Mouse (Mus musculus): ENCODE measurements around the gene Adamts14.

DNA sequence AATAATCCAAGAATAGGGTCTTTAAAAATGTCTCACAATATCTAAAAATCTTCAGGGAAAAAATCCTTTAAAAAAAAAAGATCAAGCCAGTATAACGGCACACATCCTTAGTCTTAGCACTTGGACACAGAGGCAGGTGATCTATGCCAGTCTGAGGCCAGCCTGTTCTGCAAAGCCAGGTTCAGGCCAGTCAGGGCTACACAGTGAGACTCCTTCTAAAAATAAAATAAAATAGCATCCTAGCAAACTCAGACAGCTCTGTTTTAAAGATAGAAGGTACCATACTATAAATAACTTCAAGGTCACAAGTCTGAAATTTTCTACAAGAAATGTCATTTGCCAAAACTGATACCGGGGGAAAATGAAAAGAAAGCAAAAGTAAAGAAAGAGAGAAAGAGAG lies 16.8 kb upstream of the Adamts14 start:
- no peak for TF ChIP-seq CTCF (IDR thresholded peaks at IDR 0.05)
- no peak for TF ChIP-seq EP300 (IDR thresholded peaks at IDR 0.05)
